Mouse (Mus musculus): ENCODE measurements at regions not wholly inside any gene's neighbourhood (a gene's known extent, or its start where the extent isn't known, plus 50 kb on each side); places are given as distances from the start of the nearest gene placed in this dataset.

DNA sequence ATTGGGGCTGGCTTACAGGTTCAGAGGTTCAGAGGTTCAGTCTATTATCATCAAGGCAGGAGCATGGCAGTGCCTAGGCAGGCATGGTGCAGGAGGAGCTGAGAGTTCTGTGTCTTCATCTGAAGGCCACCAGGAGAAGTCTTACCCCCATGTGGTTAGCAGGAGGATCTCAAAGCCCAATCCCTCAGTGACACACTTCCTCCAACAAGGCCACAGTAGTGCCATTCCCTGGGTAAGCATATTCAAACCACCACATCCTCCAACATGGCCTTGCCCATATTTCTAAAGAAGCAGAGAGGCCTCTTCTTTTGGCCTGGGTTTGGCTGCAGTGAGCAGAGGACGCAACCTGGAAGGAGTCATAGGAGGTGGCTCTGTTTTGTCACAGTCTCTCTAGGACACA, 61.2 kb upstream of the Pax1 start:
- TF ChIP-seq POLR2A (IDR thresholded peaks at IDR 0.05; ENCODE audit: extremely low read depth, insufficient read depth, low read length): no peak
- no peak for TF ChIP-seq CTCF (IDR thresholded peaks at IDR 0.05; ENCODE audit: extremely low read depth, insufficient read depth, low read length)
